Mouse (Mus musculus): ENCODE measurements at regions not wholly inside any gene's neighbourhood (a gene's known extent, or its start where the extent isn't known, plus 50 kb on each side); places are given as distances from the start of the nearest gene placed in this dataset.

DNA sequence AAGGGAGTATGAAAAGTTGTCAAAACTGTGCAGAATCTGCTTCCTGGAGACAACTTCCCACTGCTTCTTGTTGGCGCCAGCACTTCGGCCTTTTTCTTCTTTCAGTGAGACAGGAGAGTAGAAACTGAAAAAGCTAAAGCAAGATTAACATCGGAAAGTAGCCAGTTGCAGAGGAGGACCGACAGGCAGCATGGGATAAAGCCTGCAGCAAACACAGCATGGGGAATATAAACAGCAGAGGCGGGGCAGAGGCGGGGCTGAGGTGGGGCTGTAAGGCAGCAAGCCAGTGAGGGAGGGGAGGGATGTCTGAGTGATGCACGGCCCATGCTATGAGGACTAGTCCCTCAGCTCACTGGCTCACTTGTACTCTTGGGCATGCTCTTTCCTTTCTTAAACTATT lies 65.5 kb upstream of the C2cd4b start:
- no peak for DNase-seq (ENCODE audit: extremely low spot score, low spot score)

DNA sequence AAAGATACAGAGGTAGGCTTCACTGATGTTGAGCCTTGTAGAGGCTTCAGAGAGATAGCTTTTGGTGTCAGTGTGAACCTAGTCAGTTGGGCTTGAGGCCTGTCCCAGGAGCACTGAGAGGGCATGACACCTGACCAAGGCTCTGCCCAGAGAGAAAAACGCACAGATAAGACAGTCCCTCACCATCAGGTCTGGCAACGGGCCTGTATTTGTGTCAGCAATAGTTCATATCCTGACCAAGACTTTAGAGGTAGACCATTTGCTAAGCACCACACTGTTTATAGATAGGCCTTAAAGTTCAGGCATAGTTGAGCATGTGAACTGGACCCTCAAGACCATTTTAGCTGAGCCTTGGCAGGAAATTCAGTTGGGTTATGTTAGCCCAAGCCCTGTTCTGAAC lies 60.4 kb upstream of the C2cd4b start:
- DNase-seq (ENCODE audit: extremely low spot score, low spot score): no peak

GRCm38 (mm10) chr9:67699846-67700579 lies 59.2 kb upstream of the C2cd4b start:
- DNase-seq (ENCODE audit: extremely low spot score, low spot score): peak; percentile 49

DNA sequence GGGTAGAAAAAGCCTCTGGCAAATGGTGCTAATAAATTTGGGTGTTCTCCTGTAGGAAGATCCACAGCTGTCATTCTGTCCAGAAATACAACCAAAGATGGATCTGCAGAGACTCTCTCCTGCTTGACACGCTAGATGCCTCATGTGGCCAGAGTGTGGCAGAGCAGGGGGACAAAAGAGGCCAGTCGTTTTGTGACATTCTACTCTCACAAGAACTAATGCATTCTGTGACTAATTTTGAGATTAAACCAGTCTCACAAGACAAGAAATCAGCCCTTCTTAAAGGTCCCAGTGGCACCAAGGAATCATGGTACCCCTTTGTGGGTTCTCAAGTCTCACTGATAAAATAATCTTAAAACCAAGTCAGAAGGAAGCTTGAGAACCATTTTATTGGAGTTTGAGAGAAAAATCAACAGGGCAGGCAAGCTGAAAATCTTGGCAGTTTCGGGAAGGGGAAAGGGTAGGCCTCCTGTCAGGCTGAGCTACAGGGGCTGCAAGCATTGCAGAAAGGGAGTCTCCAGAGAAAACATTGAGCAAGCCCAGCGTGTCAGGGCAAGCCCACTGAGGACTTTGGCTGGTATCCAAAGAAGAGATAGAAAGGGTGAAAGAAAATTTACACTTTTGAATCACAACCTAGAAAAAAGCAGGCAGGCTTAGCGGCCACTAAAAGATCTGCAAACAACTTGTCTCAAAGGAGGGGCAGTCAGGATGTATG lies 50.8 kb upstream of the C2cd4b start:
- DNase-seq (ENCODE audit: extremely low spot score, low spot score): no peak

Data from neural tube, embryonic 10.5 days (tissue).